Mouse (Mus musculus): ENCODE data around the gene Rhot2.

DNA sequence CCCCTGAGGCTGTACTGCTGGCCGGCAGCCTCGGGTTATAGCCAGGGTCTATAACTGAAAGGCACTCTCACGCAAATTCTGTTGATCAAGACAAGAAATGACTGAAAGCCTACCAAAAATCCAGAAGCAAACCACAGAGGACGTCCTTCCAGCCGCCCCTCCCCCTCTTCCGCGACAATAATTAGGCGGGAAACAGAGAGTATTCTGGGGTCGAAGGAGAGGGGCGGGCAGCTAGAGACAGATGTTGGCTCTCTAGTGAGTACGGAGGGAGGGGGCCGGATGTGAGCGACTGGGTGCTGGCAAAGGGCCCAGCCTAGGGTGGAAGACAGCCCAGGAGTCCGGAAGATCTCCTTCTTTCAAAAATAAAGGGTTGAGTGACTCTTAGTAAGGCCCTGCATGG is 52.0 kb downstream of the Rhot2 start, which contains the start of gene Fam173a:
- no peak for TF ChIP-seq CTCF (IDR thresholded peaks at IDR 0.05; ENCODE audit: low read depth, low read length)
- no peak for TF ChIP-seq POLR2AphosphoS5 (IDR thresholded peaks at IDR 0.05; ENCODE audit: insufficient replicate concordance, low read depth, low read length)
- TF ChIP-seq GATA1 (IDR thresholded peaks at IDR 0.05; ENCODE audit: borderline replicate concordance, low read length), result no peak
- TF ChIP-seq GATA2 (IDR thresholded peaks at IDR 0.05; ENCODE audit: borderline replicate concordance, low read depth, low read length), result no peak
